Mouse (Mus musculus): ENCODE measurements at regions not wholly inside any gene's neighbourhood (a gene's known extent, or its start where the extent isn't known, plus 50 kb on each side); places are given as distances from the start of the nearest gene placed in this dataset.

DNA sequence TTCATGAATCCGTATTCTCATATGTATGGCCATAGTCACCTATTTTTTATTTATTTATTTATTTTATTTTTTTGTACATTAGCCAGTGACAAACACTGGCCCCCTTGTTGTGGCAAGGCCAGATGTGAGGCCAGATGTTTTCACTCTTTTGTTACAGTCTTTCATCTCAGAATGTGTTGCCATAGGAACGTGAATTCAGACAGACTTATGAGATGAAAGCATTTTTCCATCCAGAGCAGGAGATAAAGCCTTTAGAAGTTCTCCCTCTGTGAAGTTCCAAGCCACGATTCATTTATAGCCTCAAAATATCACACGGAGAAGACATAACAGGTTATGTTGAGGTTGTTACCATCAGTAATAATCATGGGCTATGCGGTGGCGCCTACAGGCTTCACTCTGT is 220.9 kb downstream of the Arpp21 start:
- no peak for DNase-seq

DNA sequence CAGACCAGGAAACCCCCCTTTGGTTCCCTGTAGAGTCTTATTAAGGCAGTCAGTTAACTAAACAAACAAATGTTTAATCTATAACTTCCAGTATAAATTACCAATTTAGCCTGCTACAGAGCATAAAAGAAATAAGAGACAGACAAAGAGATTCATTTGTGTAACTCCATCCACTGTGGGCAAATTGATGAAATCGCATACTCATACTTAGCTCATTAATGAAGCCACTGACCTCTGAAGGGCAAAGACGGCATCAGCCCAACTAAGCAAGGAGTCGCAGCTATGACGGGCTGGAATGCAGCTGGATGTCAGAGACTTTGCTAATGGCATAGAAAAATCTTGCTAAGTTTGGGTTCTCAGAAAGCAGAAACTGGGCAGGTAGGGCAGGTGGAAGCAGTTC is 241.3 kb downstream of the Arpp21 start:
- DNase-seq = no peak

DNA sequence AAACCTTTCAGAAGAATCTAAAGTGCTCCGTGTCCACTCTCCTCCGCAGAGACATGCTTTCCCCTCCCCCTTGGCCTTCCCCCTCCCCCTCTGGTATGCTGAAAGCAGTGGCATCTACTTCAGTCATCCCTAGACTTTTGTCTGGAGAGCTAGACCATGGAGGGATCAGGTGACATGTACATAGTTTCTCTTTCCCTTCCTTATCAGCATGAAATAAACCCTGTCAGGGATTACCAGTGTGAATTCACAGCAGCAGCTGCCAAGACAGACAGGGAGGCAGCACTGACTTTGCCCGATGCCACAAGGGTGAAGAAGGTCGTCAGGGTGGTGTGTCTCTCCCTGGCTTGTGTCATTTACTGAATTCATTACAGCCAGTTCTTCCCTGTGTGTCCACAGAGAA is 241.9 kb downstream of the Arpp21 start:
- no peak for DNase-seq

DNA sequence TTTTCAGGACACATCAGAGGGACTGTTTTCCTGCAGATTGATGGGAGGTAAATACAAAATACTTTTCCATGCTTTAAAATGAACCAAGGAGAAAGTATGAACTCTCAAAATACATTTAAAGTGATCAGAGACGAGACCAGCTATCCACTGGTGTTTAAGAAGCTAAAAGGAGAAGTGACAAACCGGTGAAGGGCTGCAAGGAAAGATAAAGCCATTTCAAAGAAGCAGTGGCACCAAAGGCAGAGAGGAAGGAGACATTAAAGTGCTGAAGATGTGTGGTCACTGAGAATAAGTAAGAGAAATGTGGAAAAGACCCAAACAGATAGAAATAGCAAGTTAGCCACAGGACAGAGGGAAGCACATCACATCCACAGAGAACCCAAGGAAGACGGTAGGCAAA is 245.7 kb downstream of the Arpp21 start:
- no peak for DNase-seq

DNA sequence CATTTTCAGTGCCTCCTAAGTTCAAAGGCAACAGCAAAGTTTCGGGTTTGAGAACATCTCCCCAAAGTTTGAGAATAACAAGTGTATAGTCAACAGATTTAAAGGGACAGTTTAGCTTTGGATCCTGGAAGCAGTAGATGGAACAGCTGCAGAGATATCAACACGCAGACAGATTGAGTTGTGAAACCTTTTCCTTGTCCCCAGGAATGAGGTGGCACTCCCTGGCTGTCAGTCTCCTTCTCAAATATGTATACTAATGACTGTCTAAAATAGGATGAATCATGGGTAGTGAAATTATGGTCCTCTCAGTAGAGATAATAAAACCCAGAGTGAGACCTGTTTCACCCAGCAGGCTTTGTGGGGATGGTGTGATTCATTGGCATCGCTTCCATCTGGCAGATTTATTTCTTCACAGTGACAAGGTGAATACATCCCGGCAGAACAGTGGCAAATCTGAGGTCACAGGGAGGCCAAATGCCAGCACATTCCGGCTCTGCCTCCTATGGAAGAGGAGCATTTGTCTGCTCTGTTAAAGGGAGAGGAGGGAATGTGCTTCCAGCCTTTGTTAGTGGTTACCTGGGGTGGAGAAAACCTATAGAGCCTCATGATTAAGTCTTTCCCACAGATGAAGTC is 272.2 kb downstream of the Arpp21 start:
- peak; percentile 4 to 6 for DNase-seq

DNA sequence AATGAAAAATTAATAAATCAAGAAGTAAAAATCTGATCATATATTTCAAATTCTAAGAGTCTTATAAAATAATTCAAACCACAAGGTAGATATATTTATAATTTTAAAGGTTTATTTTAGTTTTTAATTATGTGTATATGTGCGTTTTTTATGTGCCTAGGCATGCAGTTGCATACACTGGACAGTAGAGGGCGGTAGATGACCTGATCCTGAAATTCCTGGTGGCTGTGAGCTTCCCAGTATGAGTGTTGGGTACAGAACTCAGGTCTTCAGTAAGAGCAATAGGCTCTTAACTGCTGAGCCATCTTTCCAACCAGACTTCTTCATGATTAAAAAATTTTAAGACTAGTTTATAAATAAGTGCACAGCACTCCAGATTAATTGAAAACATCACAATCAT is 267.7 kb upstream of the Stac start:
- no peak for DNase-seq

DNA sequence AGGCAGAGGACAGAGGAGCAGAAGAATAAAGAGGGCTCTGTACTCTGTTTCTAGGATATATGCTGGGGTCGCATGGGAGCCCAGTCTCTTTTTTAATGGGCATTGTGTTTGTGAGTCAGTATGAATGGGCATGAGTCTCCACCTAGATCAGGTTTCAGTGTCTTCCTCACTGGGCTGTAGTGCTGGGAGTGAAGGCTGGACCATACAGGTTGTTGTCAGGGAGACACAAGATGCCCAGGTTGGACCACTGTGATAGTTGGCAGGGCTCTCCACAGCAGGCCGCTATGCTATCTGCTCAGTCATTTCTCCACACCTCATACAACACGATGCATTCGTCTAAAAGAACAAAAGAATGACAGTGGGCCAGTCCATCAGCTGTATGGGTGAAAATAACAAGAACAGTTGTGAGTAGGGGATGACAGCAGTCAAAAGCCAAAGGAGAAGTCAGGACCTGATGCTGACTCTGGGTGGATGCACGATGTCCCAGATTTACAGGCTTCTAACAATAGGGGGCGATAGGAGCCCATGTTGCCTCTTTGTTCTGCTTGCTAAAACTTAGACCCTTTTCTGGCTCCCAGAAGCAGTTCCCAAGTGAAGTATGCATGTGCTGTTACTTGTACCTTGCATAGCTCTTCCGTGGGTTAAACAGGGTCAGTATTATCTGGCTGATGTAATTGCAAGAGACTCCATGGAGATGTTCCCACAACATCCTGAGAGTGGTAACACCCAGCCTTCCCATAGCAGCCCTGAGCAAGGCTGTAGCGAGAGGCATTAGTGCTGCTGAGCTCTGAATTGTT is 249.3 kb upstream of the Stac start:
- peak in 1 of 2 experiments; percentile 10 for DNase-seq

DNA sequence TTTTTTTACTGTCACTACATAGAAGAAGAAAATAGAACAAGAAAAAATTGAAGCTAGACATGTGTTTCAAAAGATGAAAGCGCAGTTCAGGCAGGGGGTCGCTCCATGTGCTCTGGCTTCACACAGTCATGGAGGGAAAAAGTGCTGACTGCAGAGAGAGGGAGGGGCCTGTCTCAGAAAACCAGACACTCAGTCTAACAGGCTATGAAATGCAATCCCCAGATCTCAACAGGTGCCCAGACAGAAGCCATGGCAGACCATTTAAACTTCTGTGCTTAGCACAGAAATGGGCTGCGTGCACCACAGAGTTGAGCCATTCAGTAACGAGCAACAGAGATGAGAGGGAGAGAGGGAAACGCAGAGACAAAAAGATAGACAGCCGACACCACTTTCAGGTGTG is 242.3 kb upstream of the Stac start:
- no peak for DNase-seq

DNA sequence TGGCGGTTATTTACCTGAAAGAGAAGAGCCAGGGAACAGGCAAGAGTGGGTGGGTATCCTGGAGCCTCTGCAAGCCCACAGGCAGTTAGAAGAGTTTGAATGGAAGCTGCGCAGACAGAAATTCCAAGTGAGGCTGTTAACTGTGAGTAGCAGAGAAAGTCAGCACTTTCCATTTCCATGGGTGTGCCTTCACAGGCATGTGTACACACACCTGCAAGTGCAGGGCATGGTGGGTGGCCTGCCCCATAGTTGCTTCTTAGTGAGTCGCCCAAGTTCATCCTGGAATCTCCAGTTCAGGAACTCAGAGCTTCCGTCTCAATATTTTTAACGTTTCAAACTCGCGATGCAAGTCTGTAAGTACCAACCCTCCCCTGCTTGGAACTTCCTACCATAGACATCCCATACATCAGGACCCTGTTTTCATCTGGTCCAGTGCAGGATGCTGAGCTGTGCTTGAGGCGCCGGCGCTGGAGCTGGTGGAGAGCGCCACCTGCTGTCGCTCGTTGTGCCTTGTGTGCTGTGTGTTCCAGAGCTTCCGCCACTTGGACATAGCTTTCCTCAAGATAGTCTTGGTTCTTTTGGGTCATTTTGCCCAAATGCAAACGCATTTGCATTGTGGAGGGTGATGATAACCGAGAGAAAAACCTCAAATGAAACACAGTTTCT is 228.3 kb upstream of the Stac start:
- DNase-seq = peak; percentile 77 to 86

DNA sequence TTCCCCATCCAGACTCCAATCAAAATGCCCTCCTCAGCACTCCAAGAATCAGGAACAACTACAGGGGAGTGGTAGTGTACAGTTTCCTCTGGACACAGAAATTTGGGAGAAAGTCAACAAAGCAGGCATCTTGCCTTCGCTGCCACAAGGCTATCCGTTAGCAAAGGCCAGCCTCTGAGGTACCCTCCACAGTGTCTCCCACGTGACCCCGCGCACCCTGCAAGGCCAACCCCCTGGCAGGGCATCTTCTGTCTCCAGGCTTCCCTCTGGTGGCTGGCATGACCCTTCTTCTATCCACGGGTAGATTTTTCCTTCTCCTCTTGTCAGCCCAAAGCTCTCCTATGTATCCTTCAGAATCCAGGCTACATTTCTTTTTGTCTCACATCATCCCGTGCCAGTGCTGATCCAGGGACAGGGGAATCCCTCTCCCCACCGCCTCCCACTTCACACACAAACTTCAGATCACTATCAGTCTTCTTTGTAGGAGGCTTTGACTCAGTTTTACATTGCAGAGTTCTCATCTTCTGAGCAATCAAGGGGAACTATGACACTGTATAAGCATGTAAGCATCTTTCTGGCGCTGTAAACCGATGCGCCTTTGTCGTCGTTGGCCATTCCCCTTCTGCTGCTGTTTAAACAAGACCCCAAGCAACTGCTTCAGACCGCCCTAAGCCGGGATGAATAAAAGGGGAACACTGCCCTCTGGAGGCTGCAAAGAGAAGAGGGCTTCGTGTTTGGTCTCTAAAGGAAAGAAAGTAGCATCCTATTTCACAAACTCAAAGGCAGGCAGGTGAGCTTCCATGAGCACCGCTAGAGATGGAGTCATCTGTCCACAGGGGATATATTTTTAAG is 226.8 kb upstream of the Stac start:
- DNase-seq = peak; percentile 46 to 48

DNA sequence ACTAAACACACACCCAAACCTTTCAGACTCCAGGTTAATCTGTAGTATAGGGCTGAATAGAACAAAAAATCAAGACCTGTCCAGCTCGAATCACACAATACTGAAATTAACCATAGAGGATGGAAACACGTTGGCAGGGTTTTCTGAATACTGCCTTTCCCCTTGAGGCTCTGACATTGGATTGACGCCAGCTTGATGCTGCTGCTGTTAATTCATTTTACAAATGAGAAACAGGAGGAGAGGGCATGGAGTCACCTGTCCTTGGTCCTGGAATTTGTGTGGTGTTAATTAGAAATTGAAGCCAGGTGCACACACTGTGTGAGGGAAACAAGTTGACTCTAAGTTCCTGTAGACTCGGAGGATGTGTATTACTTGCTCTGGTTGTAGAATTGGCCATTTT is 218.7 kb upstream of the Stac start:
- no peak for DNase-seq

DNA sequence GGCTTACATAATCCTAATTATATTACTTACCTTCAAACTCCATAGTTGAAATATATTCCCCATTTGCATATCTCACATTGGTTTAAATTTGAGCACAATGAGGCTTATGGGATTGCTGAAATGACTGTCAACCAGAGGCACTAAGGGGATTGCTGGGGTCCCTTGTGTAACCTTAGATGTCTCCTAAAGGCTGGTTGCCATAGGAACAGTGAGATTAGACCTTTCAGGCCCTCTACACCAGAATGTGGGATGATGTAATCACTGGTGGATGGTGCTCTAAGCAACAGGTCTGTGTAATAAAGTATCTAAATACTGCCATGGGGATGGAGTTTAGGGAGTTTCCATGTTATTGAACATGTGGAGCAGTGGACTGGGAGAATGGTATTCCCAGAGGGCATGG is 210.0 kb upstream of the Stac start:
- DNase-seq = no peak

DNA sequence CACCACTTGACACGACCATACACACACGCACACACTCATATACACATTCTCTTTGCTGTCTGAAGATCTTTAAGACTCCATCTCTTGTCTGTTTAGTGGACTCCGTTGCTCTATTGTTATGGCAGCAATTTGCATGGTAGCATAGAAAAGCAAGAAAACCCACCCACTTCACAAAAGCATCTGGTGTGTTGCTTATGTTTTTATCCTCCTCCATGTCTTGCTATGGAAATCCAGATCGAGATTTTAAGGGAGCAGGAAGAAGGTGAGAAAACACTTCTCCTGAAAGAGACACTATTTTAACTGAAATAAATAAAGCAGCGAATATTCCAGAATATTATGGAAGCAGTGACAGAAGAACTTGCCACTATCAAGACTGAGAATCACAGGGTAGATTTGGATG is 207.5 kb upstream of the Stac start:
- DNase-seq = no peak

DNA sequence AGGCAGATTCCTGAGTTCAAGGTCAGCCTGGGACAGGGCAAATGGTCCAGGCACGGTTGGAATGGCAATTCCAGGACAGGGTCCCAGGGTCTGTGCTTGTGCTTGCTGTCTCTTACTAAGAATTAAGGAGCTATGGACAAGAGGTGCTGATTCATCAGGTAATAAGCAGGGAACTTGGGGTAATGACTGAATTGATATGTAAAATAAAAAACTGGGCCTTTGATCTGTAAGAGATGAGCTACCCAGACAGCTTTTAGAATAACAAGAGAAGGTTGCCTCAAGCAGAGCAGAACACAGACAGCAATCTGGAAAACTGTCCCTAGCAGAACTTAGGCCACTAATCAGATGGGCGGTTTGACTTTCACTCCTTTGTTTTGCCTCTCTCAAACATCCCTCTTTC is 189.6 kb upstream of the Stac start:
- no peak for DNase-seq

DNA sequence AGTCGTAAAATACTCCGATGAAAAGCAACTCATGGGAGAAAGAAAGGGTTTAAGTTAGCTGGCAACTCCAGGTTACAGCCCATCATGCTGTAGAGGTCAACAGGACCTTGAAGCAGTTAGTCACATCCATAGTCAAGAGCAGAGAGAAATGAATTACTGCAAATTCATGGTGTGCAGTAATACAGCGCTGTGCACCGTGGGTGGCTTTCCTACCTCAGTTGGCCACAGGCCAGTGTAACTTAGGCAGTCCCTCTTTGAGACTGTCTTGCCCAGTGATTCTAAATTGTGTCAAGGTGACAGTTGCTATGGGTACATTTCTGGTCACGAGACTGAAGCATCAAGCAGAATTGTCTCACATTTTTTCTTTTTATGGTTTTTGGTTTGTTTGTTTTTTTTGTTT is 186.7 kb upstream of the Stac start:
- peak; percentile 60 to 71 for DNase-seq

DNA sequence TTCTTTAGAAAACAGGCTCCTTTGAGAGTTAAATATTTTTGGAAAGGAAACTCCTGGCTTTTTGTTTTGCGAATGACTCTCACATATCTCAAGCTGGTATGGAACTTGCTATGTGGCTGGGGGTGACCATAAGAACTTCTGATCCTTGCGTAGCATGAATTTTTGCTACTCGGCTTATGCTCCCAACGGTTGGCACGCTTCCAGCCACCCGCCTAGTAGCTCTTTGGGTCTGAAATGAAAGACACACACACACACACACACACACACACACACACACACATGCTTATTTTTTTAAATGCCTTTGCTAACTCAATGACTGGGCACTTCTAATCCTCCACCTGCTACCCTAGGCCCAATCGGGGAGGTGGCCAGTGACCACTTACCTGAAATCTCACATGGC is 180.3 kb upstream of the Stac start:
- peak; percentile 4 to 5 for DNase-seq

DNA sequence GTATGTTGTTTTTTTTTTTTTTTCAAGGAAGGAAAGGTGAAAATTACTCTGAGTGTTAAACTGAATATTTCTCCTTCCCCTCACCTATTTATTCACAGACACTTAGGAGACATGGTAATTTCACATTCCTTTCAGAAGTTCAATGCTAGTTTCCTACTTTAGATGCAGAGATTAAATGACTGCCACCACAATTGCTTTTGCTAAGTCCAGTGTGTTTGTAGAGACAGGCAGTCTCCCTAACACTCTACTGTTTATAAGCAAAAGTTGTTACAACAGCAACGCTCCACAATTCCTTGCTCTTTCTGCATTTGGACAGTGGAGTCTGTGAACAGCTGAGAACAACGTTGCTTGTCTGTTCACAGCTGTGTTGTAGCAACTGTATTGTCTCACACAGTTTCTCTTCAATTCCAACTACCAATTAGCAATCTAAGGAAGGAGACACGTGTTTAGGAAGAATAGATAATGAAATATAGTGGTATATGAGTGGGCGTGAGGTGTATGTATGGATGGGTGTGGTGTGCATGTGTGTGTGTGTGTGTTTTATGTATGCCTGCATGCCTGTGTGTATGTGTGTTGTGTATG is 179.7 kb upstream of the Stac start:
- no peak for DNase-seq

DNA sequence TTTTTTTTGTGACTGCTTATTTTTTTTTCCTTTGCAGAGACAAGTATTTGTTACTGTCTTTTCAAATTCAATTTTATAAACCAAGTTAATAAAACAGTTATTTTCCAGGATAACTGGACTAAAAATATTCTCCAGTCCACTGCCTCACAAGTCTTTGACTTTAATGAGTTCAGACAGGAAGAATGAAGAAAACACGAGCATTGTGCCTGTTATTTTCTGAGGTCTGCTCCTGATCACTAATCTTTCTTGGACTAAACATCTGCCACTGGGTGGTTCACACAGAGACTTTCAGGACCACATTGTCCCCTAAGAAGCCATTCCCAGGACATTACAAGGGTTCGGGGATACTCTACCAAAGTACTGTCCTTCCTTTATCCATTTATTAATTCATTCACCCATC is 167.9 kb upstream of the Stac start:
- DNase-seq = no peak

DNA sequence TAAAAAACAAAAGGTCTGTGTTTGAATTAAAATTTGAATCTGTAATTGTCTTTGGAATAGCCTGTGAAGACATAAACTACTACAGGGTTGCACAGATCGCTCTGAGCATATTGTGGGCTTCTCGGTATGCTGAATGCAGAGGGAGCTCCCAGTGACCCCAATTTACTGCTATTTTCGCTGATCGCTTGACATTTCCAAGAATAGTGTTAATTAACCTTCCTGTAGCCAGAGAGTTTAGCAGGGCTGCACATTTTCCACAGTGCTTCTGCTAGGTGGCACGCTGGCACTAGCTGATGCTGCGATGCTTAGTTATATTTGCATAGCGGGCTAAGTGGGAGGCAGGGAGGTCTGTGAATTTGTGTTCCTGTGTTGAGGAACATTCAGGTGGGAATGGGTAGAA is 164.8 kb upstream of the Stac start:
- no peak for DNase-seq

DNA sequence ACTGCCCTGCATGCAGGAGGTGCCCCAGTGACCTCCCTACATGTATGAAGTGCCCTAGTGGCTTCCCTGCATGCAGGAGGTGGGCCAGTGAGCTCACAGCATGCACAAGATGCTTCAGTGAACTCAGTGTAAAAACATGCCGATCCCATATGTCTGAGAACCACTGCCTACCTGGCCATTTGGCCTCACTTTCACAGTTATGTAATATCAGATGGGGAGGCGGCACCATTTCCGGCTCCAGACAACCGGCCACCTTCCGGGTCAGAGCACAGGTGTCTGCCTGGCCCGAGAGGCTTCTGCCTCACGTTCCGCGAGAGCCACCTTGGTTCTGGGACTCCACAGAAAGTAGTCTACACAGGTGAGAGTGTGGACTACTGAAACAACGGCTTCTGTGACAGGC is 156.2 kb upstream of the Stac start:
- DNase-seq = no peak

DNA sequence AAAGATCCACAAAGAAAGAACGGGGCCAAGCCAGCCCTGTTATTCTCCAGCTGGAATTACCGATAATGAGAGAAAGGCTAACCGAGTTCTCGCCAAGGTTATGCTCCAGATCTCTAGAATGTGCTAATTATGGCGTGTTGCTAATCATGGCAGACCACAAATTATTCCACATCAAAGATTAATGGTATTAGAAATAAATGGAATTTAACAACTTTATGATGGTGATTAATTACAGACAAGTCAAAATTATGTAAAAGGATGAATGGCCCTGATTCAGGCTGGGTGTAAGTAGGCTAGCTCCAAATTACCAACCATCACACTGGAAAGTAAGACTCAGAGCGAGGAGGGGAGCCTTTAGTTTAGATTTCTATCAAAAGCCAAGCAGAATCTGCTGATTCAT is 151.0 kb upstream of the Stac start:
- no peak for DNase-seq

Data from adrenal gland, postnatal 36 days (tissue).